Mouse (Mus musculus): ENCODE results near the gene Cyp2d34.

The Cyp2d34 gene

DNA sequence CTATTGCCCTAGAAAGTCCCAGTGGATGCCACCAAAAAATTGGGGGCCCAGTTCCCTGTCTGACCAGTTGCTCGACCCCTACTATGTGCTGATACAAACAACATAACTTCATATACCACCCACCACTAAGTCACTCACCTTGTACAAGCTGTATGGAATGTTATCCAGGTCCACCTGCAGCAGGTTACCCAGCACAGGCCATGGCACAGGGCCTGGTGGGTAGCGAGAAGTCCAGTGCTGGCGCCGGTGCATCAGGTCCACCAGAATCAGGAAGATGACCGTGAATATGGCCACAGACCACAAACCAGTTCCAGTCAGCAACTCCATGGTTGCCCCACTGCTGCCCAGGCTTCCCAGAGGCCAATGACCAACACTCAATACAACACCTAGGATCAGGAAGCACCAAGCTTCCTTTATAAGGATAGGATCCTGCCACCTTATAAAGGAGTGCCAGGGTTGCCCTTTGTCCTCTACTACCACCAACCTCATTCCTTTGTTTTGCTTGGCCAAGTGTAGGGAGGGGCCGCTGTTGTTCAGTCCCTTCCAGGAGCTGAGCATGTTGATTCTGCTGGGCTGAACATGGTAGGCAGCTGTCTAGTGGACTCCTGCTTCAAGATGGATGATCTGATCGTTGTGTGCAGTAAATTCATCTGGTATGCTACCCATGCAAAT, at the start of gene Cyp2d34:
TSS of gene Cyp2d34 (minus strand) at position 416 of the 672 bp plus-strand sequence.
- no peak for DNase-seq (ENCODE audit: low spot score)

DNA sequence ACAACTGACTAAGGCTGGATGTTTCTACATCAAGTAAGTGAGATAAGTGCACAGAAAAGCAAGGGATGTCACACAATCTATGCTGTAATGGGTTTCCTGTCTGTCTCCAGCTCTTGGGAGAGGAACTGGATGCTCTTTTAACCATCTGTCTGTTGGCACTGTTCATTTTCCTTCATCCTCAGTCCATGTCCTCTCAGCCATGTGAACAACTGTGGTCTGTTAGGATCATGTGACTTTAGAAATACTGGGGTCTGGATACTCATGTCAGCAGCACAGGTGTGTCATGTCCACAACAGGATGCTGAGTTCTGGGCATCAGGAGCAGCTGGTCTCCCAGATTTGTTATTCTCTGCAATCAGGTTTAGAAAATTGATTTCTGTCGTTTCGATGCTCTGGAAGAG, 35.6 kb upstream of the Cyp2d34 start:
- no peak for DNase-seq (ENCODE audit: low spot score)

DNA sequence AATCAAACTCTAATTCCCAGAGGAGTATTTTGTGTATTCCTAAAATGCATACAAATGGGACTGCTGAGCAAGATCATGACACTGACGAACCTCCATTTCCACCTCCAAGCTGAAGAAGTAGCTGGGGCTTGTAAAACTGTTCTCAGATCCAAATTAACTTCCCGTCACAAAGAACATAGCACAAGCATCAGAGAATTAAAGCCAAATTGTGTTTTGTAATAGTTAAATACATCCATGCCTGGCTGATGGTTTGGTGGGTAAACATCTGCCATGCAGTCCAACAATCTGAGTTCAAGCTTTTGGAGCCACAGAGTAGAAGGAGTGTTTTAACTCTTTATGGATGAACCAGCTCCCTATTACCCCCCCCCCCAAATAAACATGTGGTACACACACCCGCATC, 23.6 kb upstream of the Cyp2d34 start:
- DNase-seq (ENCODE audit: low spot score): no peak

DNA sequence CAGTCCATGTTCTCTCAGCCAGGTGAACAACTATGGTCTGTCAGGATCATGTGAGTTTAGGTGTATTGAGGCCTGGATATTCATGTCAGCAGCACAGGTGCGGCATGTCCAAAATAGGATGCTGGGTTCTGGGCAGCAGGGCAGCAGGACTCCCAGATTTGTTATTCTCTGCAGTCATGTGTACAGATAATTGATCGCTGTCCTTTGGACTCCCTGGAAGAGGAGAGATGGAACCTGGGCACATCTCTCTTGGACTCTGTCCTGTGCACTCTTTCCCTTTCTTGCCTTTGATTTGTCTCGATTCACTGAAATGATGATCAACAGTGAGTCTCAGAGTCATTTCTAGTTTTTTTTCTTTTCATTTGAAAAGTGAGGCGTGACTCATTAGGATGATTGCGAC, 23.0 kb upstream of the Cyp2d34 start:
- no peak for DNase-seq (ENCODE audit: low spot score)

DNA sequence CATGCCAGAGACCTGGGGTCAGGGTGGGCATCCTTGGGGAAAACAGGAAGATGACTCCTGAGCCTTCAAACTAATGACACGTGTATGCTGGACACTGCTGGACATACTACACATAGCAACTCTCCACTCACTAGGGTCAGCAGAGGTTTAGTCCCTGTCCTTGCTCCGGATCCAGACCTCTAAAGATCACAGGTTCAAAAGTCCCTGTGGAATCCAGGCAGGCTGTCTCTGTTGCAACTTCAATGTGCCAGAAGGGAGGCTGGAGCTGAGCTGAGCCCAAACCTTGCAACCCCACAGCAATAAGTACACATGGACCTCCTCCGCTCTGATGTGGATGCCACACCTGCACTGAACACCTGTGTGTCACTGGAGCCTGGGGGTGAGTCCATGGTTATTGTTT, 22.0 kb upstream of the Cyp2d34 start:
- no peak for DNase-seq (ENCODE audit: low spot score)

DNA sequence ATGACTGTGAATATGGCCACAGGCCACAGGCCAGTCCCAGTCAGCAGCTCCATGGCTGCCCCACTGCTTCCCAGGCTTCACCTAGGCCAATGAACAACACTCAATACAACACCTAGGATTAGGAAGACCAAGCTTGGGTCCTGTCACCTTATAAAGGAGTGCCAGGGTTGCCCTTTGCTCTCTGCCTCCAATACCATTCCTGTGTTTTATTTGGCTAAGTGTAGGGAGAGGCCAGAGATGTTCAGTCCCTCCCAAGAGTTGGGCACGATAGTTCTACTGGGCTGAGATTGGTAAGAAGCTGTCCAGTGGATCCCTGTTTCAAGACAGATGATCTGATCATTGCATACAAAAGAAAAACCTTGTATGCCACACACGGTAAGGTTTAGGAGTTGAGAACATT, 21.2 kb upstream of the Cyp2d34 start:
- no peak for DNase-seq (ENCODE audit: low spot score)

DNA sequence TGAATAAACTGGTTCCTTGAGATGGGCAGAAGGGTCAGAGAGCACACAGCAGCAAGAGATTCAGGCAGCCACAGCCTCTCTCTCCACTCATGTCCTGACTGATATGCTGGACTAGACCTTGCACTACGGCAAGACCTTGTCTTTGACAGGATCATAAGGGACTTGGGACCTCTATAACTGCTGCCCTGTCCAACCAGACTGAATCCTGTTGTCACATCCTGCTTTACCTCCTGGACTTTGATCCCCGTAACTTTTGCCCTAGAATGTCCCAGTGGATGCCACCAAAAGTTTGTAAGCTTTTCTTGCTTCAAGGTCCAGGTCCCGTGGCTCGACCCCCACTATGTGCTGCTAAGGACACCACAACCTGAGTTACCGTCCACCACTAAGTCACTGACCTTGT, 20.6 kb upstream of the Cyp2d34 start:
- DNase-seq (ENCODE audit: low spot score): no peak

DNA sequence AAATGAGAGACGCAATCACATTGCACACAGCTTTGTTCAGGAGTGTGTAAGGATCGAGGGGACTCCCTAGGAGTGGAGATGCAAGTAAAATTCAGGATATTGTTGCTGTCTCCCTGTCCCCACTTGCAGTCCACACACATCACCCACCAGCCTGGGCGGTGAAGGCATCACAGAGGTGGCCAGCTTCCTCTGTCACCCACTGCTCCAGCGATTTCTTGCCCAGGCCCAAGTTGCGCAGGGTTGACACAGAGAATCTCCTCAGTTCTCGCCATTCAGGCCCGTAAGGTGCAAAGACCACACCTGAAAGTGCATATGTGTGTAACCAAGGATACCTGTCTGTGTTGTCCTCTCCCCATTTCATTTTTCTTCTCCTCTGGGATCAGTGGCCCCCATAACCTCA, 19.5 kb upstream of the Cyp2d34 start:
- no peak for DNase-seq (ENCODE audit: low spot score)

DNA sequence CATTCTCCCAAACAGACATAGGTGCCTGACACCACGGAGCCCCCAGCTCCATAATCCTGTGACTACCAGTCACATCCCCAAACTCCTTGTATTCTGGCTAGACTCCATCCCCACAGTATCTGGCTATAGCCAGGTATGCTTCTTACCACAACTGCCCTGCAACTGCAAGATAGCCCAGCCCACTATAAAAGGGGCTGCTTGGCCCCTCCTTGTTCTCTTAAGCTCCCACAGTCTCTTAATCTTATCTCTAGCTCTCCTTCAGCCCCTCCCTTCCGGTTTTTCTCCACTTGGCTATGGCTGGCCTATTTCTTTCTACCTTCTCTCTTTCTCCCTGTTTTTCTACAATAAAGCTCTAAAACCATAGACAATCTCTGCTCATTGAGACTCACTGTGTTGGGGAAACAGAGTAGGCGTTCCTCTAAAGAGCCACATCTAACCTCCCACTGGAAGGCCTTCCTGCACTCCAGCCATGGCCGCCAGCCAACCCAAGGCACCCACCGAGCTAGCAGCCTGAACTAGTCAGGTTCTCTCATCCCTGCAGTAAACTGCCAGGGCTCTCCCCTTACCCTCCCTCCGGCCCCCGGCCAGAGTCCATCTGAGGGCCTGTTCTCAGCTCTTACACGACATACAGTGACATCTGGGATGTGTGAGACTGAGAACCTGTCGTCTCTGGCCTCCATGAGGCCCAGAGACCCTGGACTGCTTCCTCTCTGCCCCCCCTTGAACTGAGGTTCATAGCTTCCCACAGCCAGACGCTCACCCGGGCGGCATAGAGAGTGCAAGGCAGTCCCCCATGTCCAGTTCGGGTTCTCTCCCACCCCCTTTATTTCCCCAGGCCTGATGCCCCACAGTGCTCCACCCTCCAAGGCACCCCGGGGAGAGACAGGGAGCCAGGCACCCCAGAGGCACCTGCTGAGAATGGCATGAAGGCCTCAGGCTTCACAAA, 16.7 kb upstream of the Cyp2d34 start:
- no peak for DNase-seq (ENCODE audit: low spot score)

DNA sequence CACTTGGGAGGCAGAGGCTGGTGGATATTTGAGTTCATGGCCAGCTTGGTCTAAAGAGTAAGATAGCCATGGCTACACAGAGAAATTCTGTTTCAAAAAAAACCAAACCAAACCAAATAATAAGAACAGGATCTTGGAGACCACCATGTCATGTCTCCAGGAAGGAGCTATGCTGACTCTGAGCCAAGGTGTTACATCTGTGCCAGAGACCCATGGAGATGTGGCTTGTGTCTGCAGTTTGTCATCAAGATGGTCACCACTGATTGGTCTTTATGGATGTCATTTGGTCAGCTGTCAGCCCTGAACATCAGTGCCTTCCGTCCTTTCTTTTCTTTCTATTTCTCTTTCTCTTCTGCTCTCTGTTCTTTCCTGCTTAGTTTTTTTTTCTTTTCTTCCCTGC, 14.2 kb upstream of the Cyp2d34 start:
- DNase-seq (ENCODE audit: low spot score): no peak

DNA sequence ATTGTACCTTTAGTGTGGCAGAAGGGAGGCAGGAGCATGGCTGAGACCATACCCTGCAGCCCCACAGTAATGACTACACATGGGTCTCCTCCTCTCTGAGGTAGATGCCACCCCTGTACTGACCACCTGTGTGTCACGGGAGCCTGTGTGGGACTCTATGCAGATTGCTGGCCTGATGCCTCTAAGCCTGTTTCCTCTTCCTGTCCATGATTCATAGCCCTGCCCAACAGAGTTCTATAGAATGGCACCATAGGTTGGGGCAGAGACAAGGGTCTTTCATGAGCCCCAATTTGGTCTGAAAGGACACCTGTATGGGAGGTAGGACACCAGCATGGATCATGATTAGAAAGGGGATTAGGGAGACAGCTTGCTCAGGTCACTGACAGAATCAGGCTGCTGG, 1.2 kb upstream of the Cyp2d34 start:
- no peak for DNase-seq (ENCODE audit: low spot score)

DNA sequence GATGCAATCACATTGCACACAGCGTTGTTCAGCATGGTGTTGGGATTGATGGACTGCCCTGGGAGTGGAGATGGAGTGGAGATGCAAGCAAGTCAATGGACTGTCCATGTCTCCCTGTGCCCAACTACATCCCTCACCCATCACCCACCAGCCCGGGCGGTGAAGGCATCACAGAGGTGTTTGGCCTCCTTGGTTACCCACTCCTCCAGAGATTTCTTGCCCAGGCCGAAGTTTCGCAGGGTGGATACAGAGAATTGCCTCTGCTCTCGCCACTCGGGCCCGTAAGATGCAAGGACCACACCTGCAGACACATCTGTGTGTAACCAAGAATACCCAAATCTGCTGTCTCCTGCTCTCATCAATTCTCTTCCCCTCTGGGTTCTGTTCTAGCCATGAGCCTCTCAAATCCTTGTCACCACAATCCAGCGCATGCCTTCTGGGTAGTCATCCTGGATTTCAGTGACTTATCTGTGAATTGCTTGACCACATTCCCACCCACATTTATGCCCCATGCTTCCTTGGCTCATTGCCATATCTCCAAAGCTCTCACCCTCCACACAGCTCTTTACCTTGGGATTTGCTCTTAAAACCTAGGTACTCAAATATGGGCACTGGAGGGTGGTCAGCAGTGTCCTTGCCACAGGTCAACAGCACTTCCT, 2.3 kb downstream of the Cyp2d34 start:
- no peak for DNase-seq (ENCODE audit: low spot score)

DNA sequence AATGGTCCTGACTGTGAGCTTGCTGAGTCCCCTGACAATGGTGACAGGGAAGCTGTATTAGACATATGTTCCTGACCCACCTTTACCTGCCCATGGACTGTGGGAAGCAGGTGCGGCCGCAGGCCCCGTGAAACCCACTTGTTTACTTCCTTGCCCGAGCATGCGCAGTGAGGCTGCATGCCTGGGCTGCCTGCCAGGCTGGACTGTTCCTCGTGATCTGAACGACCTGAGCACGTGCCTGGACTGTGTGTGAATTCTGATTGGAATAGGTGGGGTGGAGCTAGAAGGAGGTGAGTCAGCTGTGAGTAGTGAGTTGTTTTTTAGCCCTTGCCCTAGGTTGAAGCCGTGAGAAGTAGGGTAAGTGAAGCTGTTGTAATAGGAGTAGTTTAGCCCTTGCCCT, 38.1 kb downstream of the Cyp2d34 start:
- peak; percentile 26 for DNase-seq (ENCODE audit: low spot score)

DNA sequence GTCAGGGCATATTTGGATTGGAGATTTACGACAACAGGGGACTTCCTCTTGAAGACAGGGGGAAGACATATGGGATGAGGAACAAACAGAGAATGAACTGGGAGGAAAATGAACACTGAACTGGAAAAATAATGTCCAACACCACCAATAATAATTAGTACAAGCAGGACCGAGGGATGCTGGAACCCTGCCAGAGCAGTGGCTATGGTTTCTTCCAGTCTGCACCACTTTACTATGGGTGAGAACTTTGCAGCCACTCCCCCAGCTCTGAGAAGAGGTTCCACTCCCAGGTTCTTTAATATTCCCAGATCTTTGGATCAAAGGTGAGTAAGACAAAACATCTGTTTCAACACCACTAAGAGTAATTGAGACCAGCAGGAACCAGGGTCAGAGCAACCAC, 41.7 kb downstream of the Cyp2d34 start:
- no peak for DNase-seq (ENCODE audit: low spot score)

DNA sequence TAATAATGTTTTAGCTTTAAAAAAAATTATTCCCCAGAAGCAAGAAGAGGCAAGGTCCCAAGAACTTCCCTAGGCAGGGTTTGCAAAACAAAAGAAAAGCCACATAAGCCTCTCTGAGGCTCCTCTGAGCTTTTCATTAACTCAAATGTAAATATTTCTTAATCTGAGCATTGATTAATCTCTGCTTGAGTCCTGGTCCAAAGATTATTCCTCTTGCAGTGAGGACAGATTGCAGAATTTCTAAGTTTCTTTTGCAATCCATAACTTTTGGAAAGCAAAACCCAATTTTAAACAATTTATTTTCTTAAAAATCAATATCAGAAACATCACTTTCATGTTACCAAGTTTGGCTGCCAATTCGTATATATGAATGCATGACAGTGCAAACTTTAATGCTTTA, 47.9 kb downstream of the Cyp2d34 start:
- DNase-seq (ENCODE audit: low spot score): no peak

Data from testis, postnatal 14 days (tissue).